Mouse (Mus musculus): ENCODE results near the gene R3hdml.

R3hdml gene

DNA sequence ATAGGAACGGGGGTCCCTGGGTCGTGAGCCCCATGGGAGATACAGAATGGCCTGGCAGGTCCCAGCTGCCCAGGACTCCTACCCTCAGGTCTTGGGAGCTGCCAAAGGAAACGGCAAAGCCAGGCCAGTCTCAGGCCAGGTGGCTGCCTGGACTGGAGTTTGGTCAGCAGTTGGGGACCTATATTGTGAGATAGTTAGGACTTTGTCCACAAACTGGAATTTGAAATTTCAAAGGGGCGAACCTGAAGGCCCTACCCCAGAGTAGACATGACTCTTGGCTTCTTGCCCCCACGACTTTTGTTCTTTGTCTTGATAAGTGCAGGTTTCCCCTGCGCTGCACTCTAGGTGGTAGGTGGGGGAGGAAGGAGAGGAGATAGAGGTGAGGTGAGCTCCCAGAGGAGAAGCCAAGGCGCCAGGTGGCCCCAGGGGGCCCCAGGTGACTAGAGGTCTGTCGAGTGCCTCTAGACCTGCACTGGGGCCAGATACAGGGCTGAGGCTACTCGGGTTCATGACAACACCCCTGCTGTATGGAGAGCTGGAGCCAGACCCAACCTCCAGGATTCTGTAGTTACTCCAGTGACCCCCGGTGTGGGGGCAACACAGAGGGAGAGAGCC is 49.6 kb downstream of the R3hdml start:
- DNase-seq, result no peak

GRCm38 (mm10) chr2:163542674-163543073 is 50.6 kb downstream of the R3hdml start:
- no peak for DNase-seq

DNA sequence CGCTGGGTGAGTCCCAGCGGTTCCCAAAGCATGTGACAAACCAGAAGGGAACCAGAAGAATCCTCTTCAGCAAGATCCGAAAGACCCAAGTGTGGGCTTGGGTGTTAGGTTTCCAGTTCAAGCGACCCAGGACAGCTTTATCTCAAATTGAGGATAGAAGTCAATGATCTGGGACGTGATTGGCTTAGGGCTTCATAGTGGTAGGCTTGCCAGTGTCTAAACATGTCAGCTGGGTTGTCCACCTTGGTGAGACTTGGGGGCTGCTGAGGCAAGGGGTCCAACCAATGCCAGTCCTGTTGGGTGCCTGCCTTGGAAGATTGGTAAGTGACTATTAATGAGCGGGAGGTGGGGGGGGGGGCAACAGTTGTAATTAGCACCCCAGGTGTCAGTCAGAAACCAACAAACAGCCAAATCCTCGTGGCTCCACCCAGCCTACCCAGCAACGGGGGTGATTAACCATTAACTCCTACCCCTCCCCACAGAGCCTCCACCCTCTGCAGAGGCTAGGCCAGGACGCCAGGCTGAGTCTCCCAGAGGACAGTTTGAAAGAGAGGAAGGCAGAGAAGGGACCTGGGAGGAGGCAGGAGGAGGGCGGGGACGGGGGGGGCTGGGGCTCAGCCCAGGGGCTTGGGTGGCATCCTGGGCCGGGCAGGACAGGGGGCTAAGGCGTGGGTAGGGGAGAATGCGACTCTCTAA is 54.7 kb downstream of the R3hdml start:
- DNase-seq, result no peak

- DNase-seq, result no peak
Observed at GRCm38 (mm10) chr2:163548822-163549221, 56.7 kb downstream of the R3hdml start.

- no peak for DNase-seq
Observed at GRCm38 (mm10) chr2:163549786-163550185, 57.7 kb downstream of the R3hdml start.
